19 mouse cellular contexts compared by ENCODE assay signal in the genomic region with DNA sequence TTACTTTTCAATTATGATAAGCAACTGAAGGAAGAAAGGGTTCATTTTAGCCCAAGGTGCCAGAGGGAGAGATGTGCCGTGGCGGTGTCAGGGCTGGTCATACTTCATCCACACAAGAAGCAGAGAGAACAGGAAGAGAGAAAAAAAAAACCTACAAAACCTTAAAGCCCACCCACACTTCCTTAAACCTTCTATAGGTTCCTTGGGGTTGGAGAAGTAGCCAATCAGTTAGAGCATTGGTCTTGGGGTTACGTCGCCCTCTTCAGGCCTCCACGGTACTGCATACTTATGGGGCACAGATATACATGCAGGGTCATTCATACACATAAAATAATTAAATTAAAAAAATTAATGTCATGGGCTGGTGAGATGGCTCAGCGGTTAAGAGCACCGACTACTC. TPM values are rescaled to one million over a fixed set of nuclear protein-coding genes. Genes with fewer than 3 reads are reported as not detected.
DNase-seq lines count a peak whose midpoint lies in the region; ATAC-seq and TF ChIP-seq lines count a peak whose summit lies in the region.
"Had no signal": no experiment of that assay in that cellular context is flagged by ENCODE, and none has a peak within 500 bp of the region (broad histone marks: within the 10 kb centered on the region; RNA-seq: fewer than 3 reads in every experiment).

No protein-coding gene starts in this region.

- H3K4me3 ChIP-seq in layer of hippocampus, adult 2 months: no peak overlapping the region
- H3K4me3 ChIP-seq: forebrain, embryonic 12.5 days; heart, adult 2 months; hindbrain, embryonic 15.5 days; limb, embryonic 10.5 days; midbrain, embryonic 12.5 days had no signal

- no peaks in the 10 kb centered on the region for H3K36me3 ChIP-seq in splenic B cell, adult 2 months (ENCODE audit: control insufficient read depth, insufficient read depth, low read length, poor library complexity, severe bottlenecking)
- H3K36me3 ChIP-seq: forebrain, embryonic 12.5 days; hindbrain, embryonic 15.5 days; midbrain, embryonic 12.5 days had no signal

- no peak for DNase-seq in layer of hippocampus, adult 2 months (ENCODE audit: low spot score in 2 of 2)
- DNase-seq in layer of hippocampus, adult 18-20 months (ENCODE audit: low spot score in 2 of 2): no peak
- peak; percentile 22 for DNase-seq in thymus, postnatal 0 days (ENCODE audit: low spot score)
- DNase-seq in thymus, adult 18-20 months: no peak
- DNase-seq in Patski (ENCODE audit: low read depth, low spot score): no peak
- DNase-seq in splenic B cell, adult 2 months (ENCODE audit: low read depth, low spot score): peak; percentile 38
- no peak for DNase-seq in left cerebral cortex, postnatal 10 days (ENCODE audit: extremely low spot score in 1 of 2, low spot score in 2 of 2)
- no peak for DNase-seq in ovary, postnatal 14 days (ENCODE audit: low spot score)
- DNase-seq: cerebellum, adult 18-20 months; heart, adult 2 months; heart, postnatal 10 days had no signal

- peak; percentile 35 for TF ChIP-seq CTCF in layer of hippocampus, adult 2 months (conservative IDR thresholded peaks at IDR 0.05)
- peak; percentile 37 for TF ChIP-seq CTCF in Patski (IDR thresholded peaks at IDR 0.05)

- POLR2A ChIA-PET in Patski (lab: Charles Lee): no interaction called here

- intact Hi-C loops in left cerebral cortex, postnatal 10 days (cut with DNase I): no loop called here

- in situ Hi-C loops in Patski (cut with MboI; ENCODE audit: low pct_unique_long_range_greater_than_20kb): no loop called here

- ATAC-seq in Patski: no peak

- H3K27me3 ChIP-seq in Patski: no peaks in the 10 kb centered on the region
- no peaks in the 10 kb centered on the region for H3K27me3 ChIP-seq in splenic B cell, adult 2 months (ENCODE audit: control insufficient read depth, insufficient read depth, low read length, poor library complexity, severe bottlenecking)
- H3K27me3 ChIP-seq: forebrain, embryonic 12.5 days; hindbrain, embryonic 15.5 days had no signal

- CTCF ChIA-PET in Patski (lab: Charles Lee): no interaction called here

- no peak overlapping the region for H3K27ac ChIP-seq in layer of hippocampus, adult 2 months
- H3K27ac ChIP-seq: forebrain, embryonic 12.5 days; heart, adult 2 months; hindbrain, embryonic 15.5 days; limb, embryonic 10.5 days; midbrain, embryonic 12.5 days had no signal

RNA-seq across cellular contexts. Expression of a gene that starts 5.5 kb away (rescaled TPM):
- total RNA-seq in layer of hippocampus, adult 2 months (2021): 1 to 10 TPM in 1 of 2 experiments, under 1 TPM in 1; 0.98 to 1.4 TPM
- total RNA-seq in layer of hippocampus, adult 18-20 months (2021): 1 to 10 TPM; 1.5 to 1.9 TPM
- 3.8 and 6.3 TPM in 2 replicates for polyA plus RNA-seq in thymus, postnatal 0 days (2015; fragmentation: Nextera tagmentation; extraction: Ambion mirVana)
- polyA plus RNA-seq in Patski (2021): 5.9 TPM
- total RNA-seq in left cerebral cortex, postnatal 10 days (2021): 1 to 10 TPM; 1.5 to 2.5 TPM

RNA-seq across cellular contexts. Expression of a gene that starts 19.5 kb away (rescaled TPM):
- total RNA-seq in layer of hippocampus, adult 2 months (2021): 10 to 100 TPM; 57.5 to 57.9 TPM
- total RNA-seq in layer of hippocampus, adult 18-20 months (2021): 10 to 100 TPM; 60.6 to 67.1 TPM
- 169 and 190 TPM in 2 replicates for polyA plus RNA-seq in thymus, postnatal 0 days (2015; fragmentation: Nextera tagmentation; extraction: Ambion mirVana)
- polyA plus RNA-seq in Patski (2021): 65.8 TPM
- 10 to 100 TPM; 53.9 to 54.7 TPM for total RNA-seq in left cerebral cortex, postnatal 10 days (2021)

RNA-seq across cellular contexts. Expression of a gene that starts 19.7 kb away (rescaled TPM):
- 10 to 100 TPM; 13.9 to 14.3 TPM for total RNA-seq in layer of hippocampus, adult 2 months (2021)
- total RNA-seq in layer of hippocampus, adult 18-20 months (2021): 10 to 100 TPM; 11.1 to 11.2 TPM
- polyA plus RNA-seq in thymus, postnatal 0 days (2015; fragmentation: Nextera tagmentation; extraction: Ambion mirVana): 22.5 and 25.3 TPM in 2 replicates
- 14.8 TPM for polyA plus RNA-seq in Patski (2021)
- 10 to 100 TPM; 15.6 to 16.0 TPM for total RNA-seq in left cerebral cortex, postnatal 10 days (2021)

RNA-seq across cellular contexts. Expression of a gene that starts 29.4 kb away (rescaled TPM):
- total RNA-seq in layer of hippocampus, adult 2 months (2021): 10 to 100 TPM; 24.4 to 27.1 TPM
- total RNA-seq in layer of hippocampus, adult 18-20 months (2021): 10 to 100 TPM; 18.9 to 21.7 TPM
- 15.7 and 16.3 TPM in 2 replicates for polyA plus RNA-seq in thymus, postnatal 0 days (2015; fragmentation: Nextera tagmentation; extraction: Ambion mirVana)
- not detected for polyA plus RNA-seq in Patski (2021)
- total RNA-seq in left cerebral cortex, postnatal 10 days (2021): 10 to 100 TPM; 16.0 to 19.8 TPM
- total RNA-seq: common myeloid progenitor, adult 5-6 weeks had no signal

RNA-seq across cellular contexts. Expression of a gene that starts 33.9 kb away (rescaled TPM):
- total RNA-seq in layer of hippocampus, adult 2 months (2021): under 1 TPM; 0.34 to 0.36 TPM
- under 1 TPM; 0.30 to 0.63 TPM for total RNA-seq in layer of hippocampus, adult 18-20 months (2021)
- 0.26 and 0.45 TPM in 2 replicates for polyA plus RNA-seq in thymus, postnatal 0 days (2015; fragmentation: Nextera tagmentation; extraction: Ambion mirVana)
- polyA plus RNA-seq in Patski (2021): not detected
- 1 to 10 TPM in 1 of 2 experiments, under 1 TPM in 1; 0.45 to 1.4 TPM for total RNA-seq in left cerebral cortex, postnatal 10 days (2021)
- total RNA-seq: adrenal gland, postnatal 4 days; common myeloid progenitor, adult 5-6 weeks; heart, adult 2 months; heart, postnatal 10 days had no signal
- polyA plus RNA-seq: forebrain, embryonic 12.5 days; heart, adult 2 months; kidney, embryonic 16.5 days; limb, embryonic 10.5 days; lung, embryonic 16.5 days; midbrain, embryonic 12.5 days had no signal

Comparison
In these comparisons a context has a peak if more than half of its experiments do, and no peak if none do; other contexts are left out.
1. DNase-seq: peak in thymus, postnatal 0 days (single experiment) and splenic B cell, adult 2 months (single experiment); none in layer of hippocampus, adult 2 months (0 of 2), layer of hippocampus, adult 18-20 months (0 of 2), thymus, adult 18-20 months (0 of 2), Patski (single experiment), left cerebral cortex, postnatal 10 days (0 of 2) and ovary, postnatal 14 days (single experiment).